Mouse (Mus musculus) heart, adult 2 months (tissue): ENCODE measurements at regions not wholly inside any gene's neighbourhood (a gene's known extent, or its start where the extent isn't known, plus 50 kb on each side); places are given as distances from the start of the nearest gene placed in this dataset.

Experiments used
- CTCF ChIP-seq: fragments of 200-600 bp; IDR thresholded peaks from 2 replicates; pipeline ENCODE4 v1.8.1; 2022; ENCODE audit warnings: antibody characterized with exemption, mild to moderate bottlenecking, moderate library complexity
- EP300 ChIP-seq: fragments of 200-500 bp; IDR thresholded peaks from 2 replicates; pipeline ENCODE4 v1.6.1; 2011; ENCODE audit warnings: low read depth, low read length, control low read depth; ENCODE audit not compliant: insufficient read depth
- POLR2A ChIP-seq: fragments of 200-500 bp; IDR thresholded peaks from 2 replicates; pipeline ENCODE4 v1.6.1; 2011; ENCODE audit warnings: mild to moderate bottlenecking, low read depth, low read length, control low read depth; ENCODE audit not compliant: insufficient read depth

- TF ChIP-seq POLR2A (no peak), CTCF (no peak), EP300 (no peak)
These were observed 91.5 kb upstream of the Fmo9 start for GRCm38 (mm10) chr1:166773114-166773513.
